Mouse (Mus musculus): ENCODE results near the gene Ngf. TPM values are rescaled to one million over a fixed set of nuclear protein-coding genes. Genes with fewer than 3 reads are reported as not detected.

Gene Ngf
- total RNA-seq, 2 experiments from 2014 or later = 0.74 to 0.89 TPM

GRCm38 (mm10) chr3:102516937-102517336 lies 47.2 kb downstream of the Ngf start:
- TF ChIP-seq CTCF (IDR thresholded peaks at IDR 0.05) = no peak
- intact Hi-C loops (cut with DNase I) = no loop called here
- H3K27ac ChIP-seq = no peak overlapping the region
- H3K4me3 ChIP-seq = no peak overlapping the region
- no peak for DNase-seq

- TF ChIP-seq CTCF (IDR thresholded peaks at IDR 0.05) = no peak
- no peak for DNase-seq
- H3K27ac ChIP-seq = no peak overlapping the region
- intact Hi-C loops (cut with DNase I) = no loop called here
- H3K4me3 ChIP-seq = no peak overlapping the region
Observed at GRCm38 (mm10) chr3:102521061-102521460, 51.3 kb downstream of the Ngf start.

GRCm38 (mm10) chr3:102523711-102524110 lies 54.0 kb downstream of the Ngf start:
- DNase-seq = no peak
- no peak overlapping the region for H3K27ac ChIP-seq
- TF ChIP-seq CTCF (IDR thresholded peaks at IDR 0.05) = no peak
- intact Hi-C loops (cut with DNase I) = no loop called here
- no peak overlapping the region for H3K4me3 ChIP-seq

- DNase-seq = no peak
- Histone ChIP-seq H3K27ac (peak overlapping the region; percentile 84), H3K4me3 (no peak overlapping the region)
- no peak for TF ChIP-seq CTCF (IDR thresholded peaks at IDR 0.05)
- intact Hi-C loops (cut with DNase I) = no loop called here
Observed at GRCm38 (mm10) chr3:102524951-102525350, 55.2 kb downstream of the Ngf start.

- peak overlapping the region; percentile 59 for H3K4me3 ChIP-seq
- no peak for DNase-seq
- H3K27ac ChIP-seq = peak overlapping the region; percentile 84
- no peak for TF ChIP-seq CTCF (IDR thresholded peaks at IDR 0.05)
- intact Hi-C loops (cut with DNase I) = no loop called here
Observed at GRCm38 (mm10) chr3:102525856-102526255, 56.1 kb downstream of the Ngf start.

GRCm38 (mm10) chr3:102526481-102526880 lies 56.8 kb downstream of the Ngf start:
- intact Hi-C loops (cut with DNase I) = no loop called here
- TF ChIP-seq CTCF (IDR thresholded peaks at IDR 0.05) = no peak
- Histone ChIP-seq H3K4me3 (peak overlapping the region; percentile 59), H3K27ac (peak overlapping the region; percentile 84)
- peak; percentile 85 for DNase-seq

- no peak overlapping the region for H3K27ac ChIP-seq
- no peak for DNase-seq
- no peak for TF ChIP-seq CTCF (IDR thresholded peaks at IDR 0.05)
- intact Hi-C loops (cut with DNase I) = no loop called here
- H3K4me3 ChIP-seq = no peak overlapping the region
Observed at GRCm38 (mm10) chr3:102534744-102535143, 65.0 kb downstream of the Ngf start.

GRCm38 (mm10) chr3:102543646-102544045 lies 73.9 kb downstream of the Ngf start:
- no peak for TF ChIP-seq CTCF (IDR thresholded peaks at IDR 0.05)
- H3K27ac ChIP-seq = peak overlapping the region; percentile 46; the same call in 1 of the 2 replicates
- no peak overlapping the region for H3K4me3 ChIP-seq
- intact Hi-C loops (cut with DNase I) = no loop called here
- no peak for DNase-seq

- Histone ChIP-seq H3K27ac (no peak overlapping the region), H3K4me3 (no peak overlapping the region)
- intact Hi-C loops (cut with DNase I) = no loop called here
- DNase-seq = no peak
- TF ChIP-seq CTCF (IDR thresholded peaks at IDR 0.05) = no peak
Observed at GRCm38 (mm10) chr3:102547536-102547935, 77.8 kb downstream of the Ngf start.

- DNase-seq = no peak
- no peak for TF ChIP-seq CTCF (IDR thresholded peaks at IDR 0.05)
- Histone ChIP-seq H3K4me3 (no peak overlapping the region), H3K27ac (no peak overlapping the region)
- intact Hi-C loops (cut with DNase I) = no loop called here
Observed at GRCm38 (mm10) chr3:102553935-102554670, 84.4 kb downstream of the Ngf start.

GRCm38 (mm10) chr3:102556108-102556507 lies 86.4 kb downstream of the Ngf start:
- TF ChIP-seq CTCF (IDR thresholded peaks at IDR 0.05) = no peak
- peak; percentile 18 for DNase-seq

GRCm38 (mm10) chr3:102556645-102557044 lies 86.9 kb downstream of the Ngf start:
- Histone ChIP-seq H3K4me3 (no peak overlapping the region), H3K27ac (no peak overlapping the region)
- intact Hi-C loops (cut with DNase I) = no loop called here
- no peak for DNase-seq
- no peak for TF ChIP-seq CTCF (IDR thresholded peaks at IDR 0.05)

More at GRCm38 (mm10) chr3:102556108-102556507, 86.4 kb downstream of the Ngf start:
- intact Hi-C loops (cut with DNase I) = no loop called here
- Histone ChIP-seq H3K27ac (no peak overlapping the region), H3K4me3 (no peak overlapping the region)

Measured in gastrocnemius, adult 2 months (tissue).